Mouse (Mus musculus): Measurements from ENCODE around the gene Cdc25a.

Cdc25a gene

GRCm38 (mm10) chr9:109939401-109939800, 64.0 kb downstream of the Cdc25a start:
- no peak for DNase-seq

- DNase-seq, result no peak
Observed at GRCm38 (mm10) chr9:109942796-109943195, 67.4 kb downstream of the Cdc25a start.

Data from spleen, adult 18-20 months (tissue).